Mouse (Mus musculus): ENCODE measurements around the gene Tmem161a. TPM values are rescaled to one million over a fixed set of nuclear protein-coding genes. Genes with fewer than 3 reads are reported as not detected.

The Tmem161a gene
- polyA plus RNA-seq, 1 experiment from 2014 or later = 26.2 TPM

DNA sequence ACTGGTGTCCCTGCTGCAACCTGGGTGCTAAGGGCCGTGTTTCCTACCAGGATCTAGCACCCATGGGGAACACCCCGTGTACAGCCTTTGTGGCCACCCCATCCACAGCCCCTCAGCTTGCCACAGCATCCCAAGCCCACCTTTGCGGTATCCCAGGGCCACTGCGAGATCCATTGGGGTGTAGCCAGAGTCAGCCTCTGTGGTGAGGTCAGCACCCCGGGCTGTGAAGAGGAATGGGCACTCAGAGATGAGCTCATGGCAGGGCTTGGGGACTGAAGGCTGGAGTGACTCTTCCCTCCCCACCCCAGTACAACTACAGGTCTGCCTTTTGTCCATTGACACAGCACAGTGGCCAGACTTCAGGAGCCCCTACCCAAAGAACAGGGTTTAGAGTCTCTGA is 38.1 kb upstream of the Tmem161a start:
- no peak for ATAC-seq (replicated peaks; ENCODE audit: insufficient number of reproducible peaks, low FRiP score, low TSS enrichment, low read depth)
- 92% methylated on average over 5 of the region's 5 CpGs for WGBS
- no peaks in the 10 kb centered on the region for H3K9me3 ChIP-seq (replicated peaks; ENCODE audit: control insufficient read depth, low read length)
- H3K4me1 ChIP-seq (ENCODE audit: control insufficient read depth, insufficient read depth, low read length) = peaks cover 2% of the 10 kb centered on the region
- no peak overlapping the region for H3K27ac ChIP-seq (replicated peaks; ENCODE audit: low read depth, low read length)
- DNase-seq (ENCODE audit: low spot score) = no peak
- H3K4me2 ChIP-seq (ENCODE audit: low read depth, low read length) = no peak overlapping the region
- H3K9ac ChIP-seq (replicated peaks; ENCODE audit: low read length) = no peak overlapping the region
- H3K27me3 ChIP-seq (ENCODE audit: control insufficient read depth, insufficient read depth, low read length) = no peaks in the 10 kb centered on the region
- peaks cover 5% of the 10 kb centered on the region for H3K36me3 ChIP-seq (replicated peaks; ENCODE audit: control insufficient read depth, insufficient read depth, low read depth, low read length)
- no peak overlapping the region for H3K4me3 ChIP-seq (ENCODE audit: low read depth, low read length)

GRCm38 (mm10) chr8:70134931-70135330 is 37.2 kb upstream of the Tmem161a start:
- H3K27ac ChIP-seq (replicated peaks; ENCODE audit: low read depth, low read length) = no peak overlapping the region
- H3K4me2 ChIP-seq (ENCODE audit: low read depth, low read length) = no peak overlapping the region
- WGBS = 92% methylated on average over 9 of the region's 9 CpGs
- peaks cover 5% of the 10 kb centered on the region for H3K36me3 ChIP-seq (replicated peaks; ENCODE audit: control insufficient read depth, insufficient read depth, low read depth, low read length)
- no peaks in the 10 kb centered on the region for H3K27me3 ChIP-seq (ENCODE audit: control insufficient read depth, insufficient read depth, low read length)
- H3K9ac ChIP-seq (replicated peaks; ENCODE audit: low read length) = no peak overlapping the region
- no peak overlapping the region for H3K4me3 ChIP-seq (ENCODE audit: low read depth, low read length)
- DNase-seq (ENCODE audit: low spot score) (no peak), ATAC-seq (replicated peaks; ENCODE audit: insufficient number of reproducible peaks, low FRiP score, low TSS enrichment, low read depth) (no peak)
- no peaks in the 10 kb centered on the region for H3K9me3 ChIP-seq (replicated peaks; ENCODE audit: control insufficient read depth, low read length)
- H3K4me1 ChIP-seq (ENCODE audit: control insufficient read depth, insufficient read depth, low read length) = peaks cover 2% of the 10 kb centered on the region

DNA sequence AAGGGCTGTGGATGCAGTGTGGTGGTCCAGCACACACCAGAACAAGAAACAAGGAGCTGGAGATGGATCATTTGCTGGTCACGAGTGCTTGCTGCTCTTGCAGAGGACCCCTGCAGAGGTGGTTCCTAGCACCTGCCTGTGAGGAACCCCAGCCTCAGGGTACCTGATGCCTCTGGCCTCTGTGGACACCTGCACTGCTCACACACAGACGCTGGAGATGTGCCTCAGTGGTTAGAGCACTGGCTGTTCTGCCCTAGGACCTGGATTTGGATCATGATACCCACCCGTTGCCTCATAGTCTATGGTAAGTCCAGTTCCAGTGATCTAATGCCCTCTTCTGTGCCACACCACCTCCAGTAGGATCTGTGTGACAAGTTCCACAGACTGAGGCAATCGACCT is 35.6 kb upstream of the Tmem161a start:
- Histone ChIP-seq H3K4me3 (ENCODE audit: low read depth, low read length) (no peak overlapping the region), H3K4me2 (ENCODE audit: low read depth, low read length) (no peak overlapping the region), H3K4me1 (ENCODE audit: control insufficient read depth, insufficient read depth, low read length) (peaks cover 5% of the 10 kb centered on the region), H3K27me3 (ENCODE audit: control insufficient read depth, insufficient read depth, low read length) (no peaks in the 10 kb centered on the region), H3K27ac (replicated peaks; ENCODE audit: low read depth, low read length) (no peak overlapping the region), H3K36me3 (replicated peaks; ENCODE audit: control insufficient read depth, insufficient read depth, low read depth, low read length) (peaks cover 5% of the 10 kb centered on the region), H3K9me3 (replicated peaks; ENCODE audit: control insufficient read depth, low read length) (no peaks in the 10 kb centered on the region), H3K9ac (replicated peaks; ENCODE audit: low read length) (no peak overlapping the region)
- 90% methylated on average over 4 of the region's 4 CpGs for WGBS
- DNase-seq (ENCODE audit: low spot score) (no peak), ATAC-seq (replicated peaks; ENCODE audit: insufficient number of reproducible peaks, low FRiP score, low TSS enrichment, low read depth) (no peak)

GRCm38 (mm10) chr8:70137890-70138289 is 34.3 kb upstream of the Tmem161a start:
- no peak for DNase-seq (ENCODE audit: low spot score)
- Histone ChIP-seq H3K4me1 (ENCODE audit: control insufficient read depth, insufficient read depth, low read length) (peaks cover 5% of the 10 kb centered on the region), H3K36me3 (replicated peaks; ENCODE audit: control insufficient read depth, insufficient read depth, low read depth, low read length) (peaks cover 7% of the 10 kb centered on the region), H3K9ac (replicated peaks; ENCODE audit: low read length) (peak overlapping the region; percentile 52), H3K27me3 (ENCODE audit: control insufficient read depth, insufficient read depth, low read length) (no peaks in the 10 kb centered on the region), H3K4me2 (ENCODE audit: low read depth, low read length) (peak overlapping the region; percentile 55), H3K27ac (replicated peaks; ENCODE audit: low read depth, low read length) (no peak overlapping the region), H3K9me3 (replicated peaks; ENCODE audit: control insufficient read depth, low read length) (no peaks in the 10 kb centered on the region), H3K4me3 (ENCODE audit: low read depth, low read length) (peak overlapping the region; percentile 78; the same call in 1 of the 2 replicates)
- ATAC-seq (replicated peaks; ENCODE audit: insufficient number of reproducible peaks, low FRiP score, low TSS enrichment, low read depth) = no peak
- 83% methylated on average over 4 of the region's 4 CpGs for WGBS

DNA sequence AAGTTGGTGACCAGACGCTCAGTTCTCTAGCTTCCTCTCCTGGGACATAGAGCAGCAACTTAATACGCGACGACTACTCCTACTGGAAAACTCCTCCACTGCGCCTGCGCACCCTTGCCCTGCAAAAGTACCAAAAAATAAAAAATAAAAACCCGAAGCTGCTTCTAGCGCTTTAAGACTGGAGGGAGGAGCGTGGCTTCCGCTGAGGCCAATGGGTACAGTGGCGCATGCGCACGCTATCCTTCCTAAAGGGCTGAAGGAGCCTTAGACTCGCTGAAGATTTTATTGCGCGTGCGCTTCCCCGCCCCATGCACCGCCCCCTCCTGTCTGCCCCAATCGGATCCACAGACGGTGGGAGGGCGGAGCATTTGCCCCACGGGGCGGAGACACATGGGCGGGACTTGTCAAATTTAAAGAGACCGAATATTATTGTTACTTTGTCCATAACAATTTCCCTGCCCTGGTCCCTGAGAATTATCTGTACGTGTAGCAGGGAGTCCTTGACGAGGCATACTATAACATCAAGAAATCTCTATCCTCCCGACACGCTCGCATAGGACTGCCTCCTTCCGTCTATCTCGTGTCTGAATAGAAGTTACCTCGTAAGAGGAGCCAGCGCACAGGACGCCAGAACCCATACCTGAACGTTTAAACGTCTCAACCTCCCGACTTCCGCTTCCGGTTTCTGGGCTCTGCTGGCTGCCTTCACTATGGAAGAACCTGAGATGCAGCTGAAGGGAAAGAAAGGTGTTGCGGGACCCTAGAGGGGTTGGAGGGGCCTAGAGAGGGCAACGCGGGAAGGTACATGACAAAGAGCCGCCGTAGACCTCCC is 32.9 kb upstream of the Tmem161a start, which contains the start of the genes Rfxank, Borcs8 and Mef2b:
Rfxank (minus strand) TSS at position 129 of the 832 bp plus-strand sequence.
Borcs8 (plus strand) TSS at position 474 of the 832 bp plus-strand sequence.
Mef2b (plus strand) TSS at position 686 of the 832 bp plus-strand sequence.
- no peaks in the 10 kb centered on the region for H3K9me3 ChIP-seq (replicated peaks; ENCODE audit: control insufficient read depth, low read length)
- ATAC-seq (replicated peaks; ENCODE audit: insufficient number of reproducible peaks, low FRiP score, low TSS enrichment, low read depth) (peak; percentile 93), DNase-seq (ENCODE audit: low spot score) (peak; percentile 100)
- H3K4me3 ChIP-seq (ENCODE audit: low read depth, low read length) = peak within 1 kb of the TSS; percentile 78
- peak within 1 kb of the TSS; percentile 81 for H3K4me2 ChIP-seq (ENCODE audit: low read depth, low read length)
- peak within 1 kb of the TSS; percentile 57 for H3K27ac ChIP-seq (replicated peaks; ENCODE audit: low read depth, low read length)
- H3K36me3 ChIP-seq (replicated peaks; ENCODE audit: control insufficient read depth, insufficient read depth, low read depth, low read length) = peaks cover 7% of the 10 kb centered on the region
- no peaks in the 10 kb centered on the region for H3K27me3 ChIP-seq (ENCODE audit: control insufficient read depth, insufficient read depth, low read length)
- WGBS = under 1% methylated on average over 46 of the region's 46 CpGs
- H3K4me1 ChIP-seq (ENCODE audit: control insufficient read depth, insufficient read depth, low read length) = peaks cover 5% of the 10 kb centered on the region
- H3K9ac ChIP-seq (replicated peaks; ENCODE audit: low read length) = peak within 1 kb of the TSS; percentile 83

DNA sequence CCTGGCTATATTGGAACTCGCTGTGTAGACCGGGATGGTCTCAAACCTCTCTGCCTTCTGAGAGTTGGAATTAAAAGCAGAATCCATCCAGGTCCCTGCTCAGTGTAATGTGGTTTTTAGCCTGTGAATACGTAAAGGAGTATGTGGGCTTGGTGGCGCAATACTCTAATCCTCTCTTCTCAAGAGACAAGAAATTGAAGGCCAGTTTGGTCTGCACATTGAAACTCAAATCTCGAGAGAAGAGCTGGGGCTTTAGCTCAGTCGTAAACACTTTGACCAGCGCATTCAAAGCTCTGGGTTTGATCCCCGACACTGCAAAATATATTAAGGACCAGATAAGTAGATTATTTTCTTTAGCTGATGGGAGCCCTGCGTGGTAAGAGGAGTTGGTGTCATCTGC is 32.2 kb upstream of the Tmem161a start:
- Histone ChIP-seq H3K27ac (replicated peaks; ENCODE audit: low read depth, low read length) (peak overlapping the region; percentile 57), H3K4me2 (ENCODE audit: low read depth, low read length) (peak overlapping the region; percentile 81), H3K4me3 (ENCODE audit: low read depth, low read length) (peak overlapping the region; percentile 78), H3K27me3 (ENCODE audit: control insufficient read depth, insufficient read depth, low read length) (no peaks in the 10 kb centered on the region), H3K4me1 (ENCODE audit: control insufficient read depth, insufficient read depth, low read length) (peaks cover 5% of the 10 kb centered on the region), H3K36me3 (replicated peaks; ENCODE audit: control insufficient read depth, insufficient read depth, low read depth, low read length) (peaks cover 3% of the 10 kb centered on the region), H3K9me3 (replicated peaks; ENCODE audit: control insufficient read depth, low read length) (no peaks in the 10 kb centered on the region), H3K9ac (replicated peaks; ENCODE audit: low read length) (peak overlapping the region; percentile 83)
- DNase-seq (ENCODE audit: low spot score) (peak; percentile 11), ATAC-seq (replicated peaks; ENCODE audit: insufficient number of reproducible peaks, low FRiP score, low TSS enrichment, low read depth) (no peak)
- WGBS = 13% methylated on average over 9 of the region's 9 CpGs

- WGBS = 81% methylated on average over 7 of the region's 7 CpGs
- Histone ChIP-seq H3K9me3 (replicated peaks; ENCODE audit: control insufficient read depth, low read length) (no peaks in the 10 kb centered on the region), H3K4me1 (ENCODE audit: control insufficient read depth, insufficient read depth, low read length) (no peaks in the 10 kb centered on the region), H3K4me3 (ENCODE audit: low read depth, low read length) (no peak overlapping the region), H3K27ac (replicated peaks; ENCODE audit: low read depth, low read length) (no peak overlapping the region), H3K36me3 (replicated peaks; ENCODE audit: control insufficient read depth, insufficient read depth, low read depth, low read length) (peaks cover 2% of the 10 kb centered on the region), H3K4me2 (ENCODE audit: low read depth, low read length) (no peak overlapping the region), H3K9ac (replicated peaks; ENCODE audit: low read length) (no peak overlapping the region), H3K27me3 (ENCODE audit: control insufficient read depth, insufficient read depth, low read length) (no peaks in the 10 kb centered on the region)
- ATAC-seq (replicated peaks; ENCODE audit: insufficient number of reproducible peaks, low FRiP score, low TSS enrichment, low read depth) (no peak), DNase-seq (ENCODE audit: low spot score) (no peak)
Measured at GRCm38 (mm10) chr8:70147678-70148607, 24.2 kb upstream of the Tmem161a start.

All from embryonic facial prominence, embryonic 11.5 days (tissue).